Mouse (Mus musculus): ENCODE measurements around the gene Chtop.

DNA sequence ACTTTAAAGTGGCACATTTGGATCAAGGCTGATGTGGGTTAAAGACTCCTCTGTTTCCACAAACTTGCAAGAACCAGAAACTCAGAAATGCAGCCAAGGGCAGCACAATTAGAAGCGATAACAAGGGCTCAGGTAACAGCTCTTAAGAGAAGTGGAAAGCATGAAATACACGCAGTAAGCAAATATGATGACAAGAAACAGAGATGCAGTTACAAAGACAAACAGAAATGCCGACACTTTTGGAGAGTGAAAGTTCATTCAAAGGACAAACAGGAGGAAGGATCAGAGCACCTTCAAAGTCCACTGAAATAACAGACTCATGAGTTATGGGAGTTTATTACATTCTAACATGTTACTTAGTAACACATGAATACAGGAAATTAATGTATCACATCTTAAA lies 2.9 kb downstream of the Chtop start:
- no peak for TF ChIP-seq CTCF (IDR thresholded peaks at IDR 0.05; ENCODE audit: borderline replicate concordance, insufficient read depth, low read length)
- no peak for TF ChIP-seq POLR2A (IDR thresholded peaks at IDR 0.05; ENCODE audit: low read depth, low read length)

Data from embryonic fibroblast, embryonic 13.5 days (primary cell).